Mouse (Mus musculus) subcutaneous adipose tissue, adult 2 months (tissue): Measurements from ENCODE around the gene Ncstn. TPM values are rescaled to one million over a fixed set of nuclear protein-coding genes. Genes with fewer than 3 reads are reported as not detected.

ENCODE experiments used
- polyA plus RNA-seq: library from polyadenylated mRNA; depleted of rRNA; stranded (reverse); fragments of >200 nt; gene quantifications from 2 replicates; pipeline ENCODE4 v1.2.3, GENCODE M21; 2012; ENCODE audit warnings: low replicate concordance; rRNA removed

The Ncstn gene
- polyA plus RNA-seq = 114 and 136 TPM in 2 replicates

GRCm38 (mm10) chr1:172082101-172082898 is at the start of gene Ncstn, which contains the start of gene Copa:
Gene Ncstn (minus strand): TSS chr1:172082795.
Gene Copa (plus strand): TSS chr1:172082529.

GRCm38 (mm10) chr1:172126376-172127347 is 44.1 kb upstream of the Ncstn start, which contains the start of gene Pex19:
Gene Pex19 (plus strand): TSS chr1:172126755.

GRCm38 (mm10) chr1:172057491-172057921 is 25.1 kb downstream of the Ncstn start, which contains the start of gene Nhlh1:
Gene Nhlh1 (minus strand): TSS chr1:172057573.

GRCm38 (mm10) chr1:172028394-172029275 is 54.0 kb downstream of the Ncstn start, which contains the start of gene Vangl2:
Gene Vangl2 (minus strand): TSS chr1:172028444.

Other genes with a start within 250 kb of the Ncstn start
- 4.3 and 4.4 TPM in 2 replicates for gene Cd84, start 243.1 kb downstream of the Ncstn start, polyA plus RNA-seq
- 0.44 and 0.77 TPM in 2 replicates for gene Gm10521, start 187.1 kb downstream of the Ncstn start, polyA plus RNA-seq
- 0.24 and 0.30 TPM in 2 replicates for gene Slamf6, start 165.3 kb downstream of the Ncstn start, polyA plus RNA-seq
- 2.6 and 14.9 TPM in 2 replicates for gene Vangl2, start 54.4 kb downstream of the Ncstn start, polyA plus RNA-seq
- gene Nhlh1, start 25.2 kb downstream of the Ncstn start, polyA plus RNA-seq = not detected in 2 replicates
- 48.2 and 106 TPM in 2 replicates for gene Copa, start 266 bp downstream of the Ncstn start, polyA plus RNA-seq
- 146 and 320 TPM in 2 replicates for gene Pex19, start 44.0 kb upstream of the Ncstn start, polyA plus RNA-seq
- gene Dcaf8, start 65.3 kb upstream of the Ncstn start, polyA plus RNA-seq = 75.3 and 98.0 TPM in 2 replicates
- gene Pea15a, start 124.0 kb upstream of the Ncstn start, polyA plus RNA-seq = 144 and 194 TPM in 2 replicates
- 3.6 and 7.0 TPM in 2 replicates for gene Casq1, start 137.1 kb upstream of the Ncstn start, polyA plus RNA-seq
- gene Atp1a4, start 175.6 kb upstream of the Ncstn start, polyA plus RNA-seq = 0.03 and 4.1 TPM in 2 replicates
- 100 and 133 TPM in 2 replicates for gene Igsf8, start 178.8 kb upstream of the Ncstn start, polyA plus RNA-seq
- gene Atp1a2, start 215.3 kb upstream of the Ncstn start, polyA plus RNA-seq = 208 and 473 TPM in 2 replicates
- 0.10 TPM in 1 of 2 replicates, not detected in the other for gene Kcnj9, start 246.5 kb upstream of the Ncstn start, polyA plus RNA-seq